Mouse (Mus musculus): Measurements from ENCODE around the gene Slc6a21.

Slc6a21 gene

DNA sequence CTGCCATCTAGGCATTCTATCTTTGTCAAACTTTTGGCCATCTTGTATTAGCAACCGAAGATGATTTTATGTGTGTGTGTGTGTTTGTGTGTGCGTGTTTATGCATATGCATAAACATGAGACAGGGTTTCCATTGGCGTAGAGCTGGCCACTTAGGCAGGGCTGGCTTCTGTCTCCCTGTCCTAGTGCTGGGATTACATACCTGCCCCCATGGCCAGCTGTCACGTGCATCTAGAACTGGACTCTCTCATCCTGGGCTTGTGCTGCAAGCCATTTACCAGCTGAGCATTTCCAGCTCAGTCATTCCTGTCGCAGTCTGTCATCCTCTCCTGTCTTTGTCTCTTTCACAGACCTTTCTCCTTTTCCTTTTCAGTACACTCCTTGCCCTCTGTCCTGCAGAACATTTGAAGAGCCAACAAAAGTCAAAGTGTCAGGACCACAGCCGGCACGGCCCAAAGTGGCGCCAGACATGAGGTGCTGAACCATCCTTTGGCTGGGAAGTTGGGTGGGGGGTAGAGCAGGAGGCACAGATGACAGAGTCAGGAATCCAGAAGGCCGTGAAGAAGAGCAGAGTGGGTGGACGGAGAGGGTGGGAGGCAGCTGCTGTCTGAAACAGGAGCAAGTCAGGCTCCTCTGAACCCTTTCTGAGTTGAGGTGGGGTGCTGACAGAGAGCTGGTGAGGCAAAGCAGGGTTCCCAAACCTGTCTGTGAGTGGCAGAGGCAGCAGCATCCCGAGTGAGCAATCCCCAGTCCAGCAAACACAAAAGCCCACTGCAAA is 20.1 kb upstream of the Slc6a21 start:
- no peak for DNase-seq

DNA sequence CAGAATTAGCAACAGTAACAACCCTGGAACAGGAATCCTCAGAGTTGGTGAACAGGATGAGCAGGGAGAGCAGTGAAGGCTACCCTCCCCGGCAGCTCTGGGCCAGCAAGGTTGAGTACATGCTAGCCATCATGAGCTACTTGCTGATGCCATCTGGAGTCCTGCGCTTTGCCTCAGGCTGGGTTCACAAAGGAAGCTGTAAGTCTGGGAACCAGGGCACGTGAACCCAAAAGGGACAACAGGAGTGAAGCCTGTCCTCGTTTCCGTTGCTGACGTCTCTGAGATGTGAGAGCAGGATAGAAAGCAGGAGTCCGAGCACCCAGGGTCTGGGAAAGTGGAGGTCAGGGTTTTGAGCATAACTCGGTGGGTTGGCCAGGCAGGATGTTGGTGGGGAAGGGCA is 18.0 kb upstream of the Slc6a21 start:
- no peak for DNase-seq

GRCm38 (mm10) chr7:45262266-45262665 is 15.0 kb upstream of the Slc6a21 start:
- DNase-seq = no peak

GRCm38 (mm10) chr7:45263006-45263607 is 14.2 kb upstream of the Slc6a21 start:
- DNase-seq = no peak

DNA sequence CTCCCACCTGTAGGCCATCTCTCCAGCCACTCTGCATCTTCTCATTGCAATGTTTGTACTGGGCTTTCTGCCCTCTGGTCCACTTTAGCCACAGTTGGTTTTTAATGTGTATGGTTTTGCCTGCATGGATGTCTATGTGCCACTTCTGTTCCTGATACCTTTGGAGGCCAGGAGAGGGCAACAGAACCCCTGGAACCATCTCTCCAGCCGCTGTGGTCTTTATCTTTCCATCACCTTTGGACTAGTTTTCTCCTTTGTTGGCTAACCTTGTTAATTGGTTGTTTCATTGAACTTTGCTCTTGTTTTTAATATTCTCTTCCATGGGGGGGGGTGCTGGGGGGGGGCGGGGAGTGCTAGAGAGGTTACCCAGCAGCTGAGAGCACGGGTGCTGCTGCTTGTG is 13.0 kb upstream of the Slc6a21 start:
- no peak for DNase-seq

- DNase-seq = no peak
These were observed 11.8 kb upstream of the Slc6a21 start for GRCm38 (mm10) chr7:45265518-45265917.

GRCm38 (mm10) chr7:45272786-45273412 is 4.4 kb upstream of the Slc6a21 start:
- no peak for DNase-seq

DNA sequence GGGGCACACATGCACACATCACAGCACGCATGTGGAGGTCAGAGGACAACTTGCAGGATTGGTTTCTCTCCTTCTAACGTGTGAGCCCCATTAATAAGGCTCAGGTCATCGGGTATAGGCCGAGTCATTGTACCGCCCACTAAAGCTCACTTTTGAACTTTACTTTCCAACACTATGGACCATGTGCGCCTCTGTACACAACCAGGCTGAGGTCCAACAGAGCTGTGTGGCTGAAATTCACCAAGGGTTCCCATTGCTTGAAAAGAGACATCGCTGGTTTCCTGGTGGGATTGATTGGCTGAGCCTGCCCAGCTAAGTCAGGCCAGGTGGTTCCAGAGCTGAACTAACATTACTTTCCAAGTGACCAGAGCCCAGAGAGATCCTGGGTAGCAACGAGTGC is 3.6 kb upstream of the Slc6a21 start:
- no peak for DNase-seq

DNA sequence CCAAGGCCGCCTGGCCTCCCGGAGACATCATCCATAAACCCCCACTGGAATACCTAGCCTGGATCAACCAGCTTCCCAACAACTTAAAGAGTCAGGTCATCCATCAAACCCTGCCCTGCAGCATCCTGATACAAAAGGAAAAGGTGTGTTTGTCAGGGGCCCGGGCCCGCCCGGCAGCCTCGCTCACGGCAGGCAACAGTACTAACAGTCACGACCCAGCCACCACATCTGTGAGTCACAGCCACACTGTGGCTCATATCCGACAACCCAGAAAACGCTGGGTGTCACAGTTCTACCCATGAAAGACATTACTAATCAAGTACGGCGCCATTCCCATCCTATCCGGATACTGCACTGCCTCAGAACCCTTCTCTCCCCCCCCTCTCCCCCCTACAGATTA is 9.2 kb downstream of the Slc6a21 start:
- no peak for DNase-seq

DNA sequence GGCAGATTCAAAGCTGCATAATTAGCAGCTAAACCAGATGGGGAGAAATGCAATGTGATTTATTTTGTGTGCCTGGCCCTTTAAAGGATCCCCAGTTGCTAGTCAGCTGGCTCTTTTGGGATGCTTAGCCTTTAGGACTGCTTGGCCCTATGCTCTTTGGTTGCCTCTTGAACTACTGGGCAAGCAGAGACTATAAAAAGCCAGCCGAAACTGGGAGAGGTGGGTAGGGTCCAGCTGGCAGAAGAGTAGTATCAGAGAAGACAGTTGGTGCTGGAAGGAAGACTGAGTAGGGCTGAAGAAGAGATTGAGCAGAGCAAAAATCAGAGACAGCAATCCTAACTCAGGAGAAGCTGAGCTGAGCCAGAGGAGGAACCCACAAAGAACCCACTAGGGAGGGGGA is 19.3 kb downstream of the Slc6a21 start:
- no peak for DNase-seq

GRCm38 (mm10) chr7:45297563-45297962 is 20.2 kb downstream of the Slc6a21 start:
- no peak for DNase-seq

DNA sequence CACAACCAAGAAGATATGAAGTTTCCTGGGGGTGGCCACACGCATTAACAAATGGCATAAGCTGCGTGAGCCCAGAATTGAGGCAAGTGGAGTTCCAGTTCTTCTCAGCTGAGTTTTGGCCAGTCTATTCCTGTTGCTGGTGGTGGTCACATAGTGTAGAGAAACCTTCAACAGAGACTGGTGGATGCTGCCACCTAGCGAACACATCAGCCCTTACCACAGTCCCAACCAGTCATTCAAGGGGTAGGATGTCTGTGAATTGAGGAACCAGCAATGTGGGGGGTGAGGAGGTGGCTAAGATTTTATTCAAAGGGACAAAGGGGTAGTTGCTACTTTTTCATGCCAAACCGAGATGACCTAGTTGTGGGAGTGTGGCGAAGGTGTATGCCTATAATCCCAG is 22.4 kb downstream of the Slc6a21 start:
- DNase-seq = peak; percentile 80

DNA sequence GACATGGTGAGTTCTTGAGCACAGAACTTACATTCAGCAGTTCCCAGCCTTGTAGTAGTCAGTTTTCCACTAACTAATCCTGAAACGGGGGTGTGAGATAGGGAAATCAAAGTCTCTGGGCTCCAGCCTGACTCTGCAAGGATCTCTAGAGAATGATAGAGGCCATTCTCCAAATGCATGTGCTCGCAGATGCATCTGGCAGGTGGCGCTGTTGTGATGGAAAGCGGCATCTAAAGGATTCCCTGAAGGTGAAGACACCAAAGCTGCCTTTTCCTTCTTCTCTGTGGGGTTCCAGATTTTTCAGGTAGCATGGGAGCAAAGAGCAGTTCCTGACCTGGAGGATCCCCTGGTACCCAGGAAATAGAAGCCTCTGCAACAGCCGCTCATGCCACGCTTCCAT is 23.0 kb downstream of the Slc6a21 start:
- peak; percentile 56 for DNase-seq

- DNase-seq = peak; percentile 38
These were observed 25.3 kb downstream of the Slc6a21 start for GRCm38 (mm10) chr7:45302626-45303025.

DNA sequence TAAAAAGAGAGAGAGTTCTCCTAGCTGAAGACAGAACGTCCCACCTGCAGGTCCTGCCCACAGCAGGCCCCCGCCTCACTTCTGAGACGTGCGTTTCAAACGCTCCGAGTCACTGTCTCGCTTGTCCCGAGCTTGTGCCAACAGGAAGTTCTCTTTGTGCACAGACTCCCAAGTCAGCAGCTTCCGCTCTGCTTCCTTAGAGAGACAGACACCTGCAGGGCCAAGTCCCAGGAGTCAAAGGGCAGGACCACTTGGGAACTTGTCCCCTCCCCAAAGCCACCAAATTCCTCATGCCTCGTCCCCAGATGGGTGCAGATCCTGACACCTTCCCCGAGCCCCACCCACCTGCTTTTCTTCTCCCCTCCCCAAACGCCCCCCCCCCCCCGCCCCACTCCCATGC is 27.6 kb downstream of the Slc6a21 start:
- DNase-seq = peak; percentile 29

- peak; percentile 75 for DNase-seq
These were observed 28.0 kb downstream of the Slc6a21 start for GRCm38 (mm10) chr7:45305275-45305674.

GRCm38 (mm10) chr7:45308551-45309240 is 31.4 kb downstream of the Slc6a21 start:
- DNase-seq = no peak

DNA sequence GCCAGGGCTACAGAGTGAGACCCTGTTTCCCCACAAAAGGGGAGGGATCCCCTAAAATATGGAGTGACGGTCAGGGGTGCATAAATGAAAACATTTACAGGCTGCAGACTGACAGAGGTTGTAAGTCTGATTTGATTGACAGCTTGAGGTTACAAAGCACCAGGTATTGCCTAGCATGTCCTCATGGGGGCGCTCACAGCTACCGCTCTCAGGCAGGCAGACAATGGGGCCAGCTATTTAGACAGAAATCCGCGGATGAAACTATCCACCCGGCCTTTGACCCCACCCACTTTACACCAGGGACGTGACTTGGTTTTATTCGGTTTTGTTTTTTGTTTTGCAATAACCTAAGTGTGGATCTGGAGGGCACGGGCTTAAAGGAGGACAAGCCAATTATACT is 32.1 kb downstream of the Slc6a21 start:
- DNase-seq = no peak

DNA sequence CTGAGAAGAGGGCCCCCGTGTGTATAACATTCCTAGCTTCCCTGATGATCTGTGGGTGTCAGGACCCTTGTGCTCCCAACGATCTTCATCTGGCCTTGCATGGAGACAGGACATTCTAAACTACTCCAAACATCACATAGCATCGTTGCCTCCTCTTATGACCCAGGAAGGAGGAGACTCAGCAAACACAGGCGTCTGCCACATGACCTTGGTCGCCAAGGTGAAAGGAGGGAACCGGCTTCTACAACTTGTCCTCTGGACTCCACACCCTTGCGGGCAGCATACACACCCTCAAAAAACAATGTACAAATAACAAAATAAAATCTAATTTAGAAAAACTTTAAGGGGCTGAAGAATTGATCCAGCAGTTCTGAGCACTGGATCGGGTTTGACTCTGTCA is 34.7 kb downstream of the Slc6a21 start:
- DNase-seq = no peak

- no peak for DNase-seq
These were observed 35.6 kb downstream of the Slc6a21 start for GRCm38 (mm10) chr7:45312686-45313453.

DNA sequence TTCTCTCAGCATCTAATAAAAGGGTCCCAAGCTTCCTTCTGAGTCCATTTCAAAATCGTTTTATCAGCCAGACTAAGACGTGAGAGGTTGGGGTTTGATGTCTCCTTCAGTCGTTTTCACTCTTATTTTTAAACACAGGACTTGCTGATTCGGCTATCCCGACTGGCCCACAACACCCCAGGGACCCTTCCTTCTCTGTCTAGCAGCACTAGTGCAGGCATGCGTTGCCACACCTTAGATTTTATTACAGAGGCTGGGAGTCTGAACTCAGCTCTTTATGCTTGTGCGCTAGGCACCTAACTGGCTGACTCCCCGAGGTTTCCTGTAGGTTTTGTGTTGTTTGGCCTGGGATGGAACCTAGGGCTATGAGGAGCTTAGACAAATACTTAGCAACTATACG is 36.2 kb downstream of the Slc6a21 start:
- no peak for DNase-seq

DNA sequence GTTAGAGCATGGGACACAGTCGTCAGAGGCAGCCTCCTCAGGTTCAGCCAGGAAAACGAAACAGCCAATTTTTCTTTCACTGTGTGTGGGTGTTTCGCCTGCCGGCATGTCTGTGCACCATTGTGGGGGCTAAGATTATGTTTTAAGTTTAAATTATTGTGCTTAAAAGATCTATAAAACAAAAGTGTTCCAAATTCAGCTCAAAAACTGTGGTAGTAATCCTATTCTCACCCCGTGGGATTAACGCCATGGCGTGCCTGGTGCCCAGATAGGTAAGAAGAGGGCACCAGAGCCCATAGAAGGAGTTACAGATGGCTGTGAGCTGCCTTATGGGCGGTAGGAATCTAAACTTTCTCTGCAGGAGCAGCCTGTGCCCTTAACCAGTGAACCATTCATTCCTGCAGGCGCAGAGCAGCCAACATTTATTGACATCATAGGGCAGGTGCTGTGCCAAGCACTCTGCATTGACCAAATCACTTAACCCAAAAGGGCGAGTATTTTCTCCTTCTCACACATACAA is 37.9 kb downstream of the Slc6a21 start:
- DNase-seq = no peak

- no peak for DNase-seq
These were observed 39.2 kb downstream of the Slc6a21 start for GRCm38 (mm10) chr7:45316536-45316935.
